Mouse (Mus musculus) megakaryocyte-erythroid progenitor cell, adult 5-6 weeks (primary cell): ENCODE data around the gene Nfix. TPM values are rescaled to one million over a fixed set of nuclear protein-coding genes. Genes with fewer than 3 reads are reported as not detected.
A peak's percentile ranks its signal among the peaks of the same experiment; 100 is the strongest.

Experiments used
- ATAC-seq: replicated peaks from 2 replicates; pipeline ENCODE4 v1.8.0; 2016; ENCODE audit warnings: mild to moderate bottlenecking, inconsistent platforms; ENCODE audit not compliant: severe bottlenecking, poor library complexity, low FRiP score, low TSS enrichment
- total RNA-seq, 2 experiments: library from RNA; stranded (forward) in 1 of 2; stranded (reverse) in 1 of 2; fragments of 200-1000, 215-1000 nt in 1 of 2; fragments of >200 nt in 1 of 2; fragmentation: Nextera tagmentation in 1 of 2; gene quantifications; 2 replicates each; pipeline ENCODE4 v1.2.3; 2014 to 2017

Nfix gene
- total RNA-seq, 2 experiments from 2014 or later: 26.0 to 73.4 TPM

- ATAC-seq: no peak
Observed at GRCm38 (mm10) chr8:84745032-84745925, 54.9 kb downstream of the Nfix start.

- 0 out of 2 replicates have a peak, but pooled peaks have one; percentile 18 for ATAC-seq
Observed at GRCm38 (mm10) chr8:84743517-84744420, 56.4 kb downstream of the Nfix start.

- ATAC-seq: no peak
Observed at GRCm38 (mm10) chr8:84743054-84743415, 57.1 kb downstream of the Nfix start.

- no peak for ATAC-seq
Observed at GRCm38 (mm10) chr8:84742171-84743053, 57.7 kb downstream of the Nfix start.

- ATAC-seq: no peak
Observed at GRCm38 (mm10) chr8:84740895-84741843, 59.0 kb downstream of the Nfix start.

- no peak for ATAC-seq
Observed at GRCm38 (mm10) chr8:84739401-84739742, 60.8 kb downstream of the Nfix start.

GRCm38 (mm10) chr8:84738715-84739400 lies 61.3 kb downstream of the Nfix start:
- no peak for ATAC-seq

- no peak for ATAC-seq
Observed at GRCm38 (mm10) chr8:84738266-84738665, 61.9 kb downstream of the Nfix start.

- ATAC-seq: peak; percentile 86
Observed at GRCm38 (mm10) chr8:84737608-84738007, 62.5 kb downstream of the Nfix start.

GRCm38 (mm10) chr8:84736521-84736920 lies 63.6 kb downstream of the Nfix start:
- ATAC-seq: no peak

- ATAC-seq: no peak
Observed at GRCm38 (mm10) chr8:84735597-84735996, 64.5 kb downstream of the Nfix start.

GRCm38 (mm10) chr8:84734680-84735079 lies 65.5 kb downstream of the Nfix start:
- no peak for ATAC-seq

GRCm38 (mm10) chr8:84733959-84734358 lies 66.2 kb downstream of the Nfix start:
- ATAC-seq: no peak

GRCm38 (mm10) chr8:84732996-84733395 lies 67.1 kb downstream of the Nfix start:
- no peak for ATAC-seq

GRCm38 (mm10) chr8:84732545-84732944 lies 67.6 kb downstream of the Nfix start:
- no peak for ATAC-seq

GRCm38 (mm10) chr8:84731371-84732177 lies 68.6 kb downstream of the Nfix start:
- ATAC-seq: no peak
